Mouse (Mus musculus): ENCODE data around the gene Cers3.

DNA sequence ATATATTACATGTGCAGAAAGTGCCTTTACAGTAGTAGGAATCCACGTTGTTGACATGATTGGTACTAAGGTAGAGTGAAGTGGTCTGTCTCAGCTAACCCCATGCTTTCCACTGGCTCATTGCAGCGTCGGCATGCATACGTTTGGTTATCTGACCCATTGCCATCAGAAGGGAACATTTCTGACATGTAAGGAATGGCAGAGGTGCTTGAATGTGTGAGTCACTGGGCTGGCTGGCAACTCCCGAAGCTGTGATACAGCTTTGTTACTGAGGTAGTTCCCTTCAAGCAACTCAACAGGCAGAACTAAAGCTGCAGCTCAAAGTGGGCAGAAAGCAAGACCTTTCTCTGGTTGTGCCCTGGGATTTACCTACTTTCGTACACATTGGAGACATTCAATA, 8.3 kb upstream of the Cers3 start:
- TF ChIP-seq ZNF384 (IDR thresholded peaks at IDR 0.05; ENCODE audit: low read depth, low read length) (no peak), ZC3H11A (IDR thresholded peaks at IDR 0.05; ENCODE audit: borderline replicate concordance, low read depth, low read length) (no peak)
